Mouse (Mus musculus) frontal cortex, postnatal 25 days (tissue): Measurements from ENCODE around the gene Pdzrn4.

ENCODE experiments used
- DNase-seq, 2 experiments: peaks; one replicate each; pipeline ENCODE4 v3.0.0; 2022; ENCODE audit warnings: low spot score in 2 of 2

Gene Pdzrn4

DNA sequence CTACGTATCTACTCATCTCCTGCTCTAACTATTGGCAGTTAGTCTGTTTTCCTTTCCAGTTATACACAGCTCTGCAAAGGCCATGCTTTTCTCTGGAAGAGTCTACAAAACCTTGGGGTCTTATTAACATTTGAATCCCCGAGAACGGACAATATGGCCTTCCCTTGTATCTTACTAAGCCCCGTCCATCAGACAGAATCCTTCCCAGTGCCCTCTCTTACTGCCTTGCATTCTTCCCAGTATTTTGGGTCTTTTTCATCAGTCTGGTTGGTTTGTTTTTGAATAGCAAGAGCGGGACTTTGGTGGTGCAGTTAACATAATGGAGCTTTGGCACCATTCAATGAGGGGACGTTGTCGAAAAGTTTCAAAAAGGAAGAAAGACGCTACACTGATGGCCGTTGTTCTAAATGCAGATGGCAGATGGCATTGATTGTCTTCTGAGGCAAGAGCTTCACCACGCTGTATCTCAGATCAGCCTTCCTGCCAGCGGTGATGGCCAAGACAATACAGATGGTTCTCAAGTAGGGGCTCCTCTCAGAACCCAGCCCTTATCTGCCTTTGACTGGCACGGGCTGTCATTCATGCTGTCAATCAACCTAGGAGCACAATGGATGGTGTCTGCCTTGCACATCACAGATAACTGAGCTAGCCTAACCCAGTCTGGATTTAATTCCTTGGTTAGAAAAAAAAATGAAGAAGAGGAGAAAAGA lies 98.9 kb downstream of the Pdzrn4 start:
- no peak for DNase-seq

DNA sequence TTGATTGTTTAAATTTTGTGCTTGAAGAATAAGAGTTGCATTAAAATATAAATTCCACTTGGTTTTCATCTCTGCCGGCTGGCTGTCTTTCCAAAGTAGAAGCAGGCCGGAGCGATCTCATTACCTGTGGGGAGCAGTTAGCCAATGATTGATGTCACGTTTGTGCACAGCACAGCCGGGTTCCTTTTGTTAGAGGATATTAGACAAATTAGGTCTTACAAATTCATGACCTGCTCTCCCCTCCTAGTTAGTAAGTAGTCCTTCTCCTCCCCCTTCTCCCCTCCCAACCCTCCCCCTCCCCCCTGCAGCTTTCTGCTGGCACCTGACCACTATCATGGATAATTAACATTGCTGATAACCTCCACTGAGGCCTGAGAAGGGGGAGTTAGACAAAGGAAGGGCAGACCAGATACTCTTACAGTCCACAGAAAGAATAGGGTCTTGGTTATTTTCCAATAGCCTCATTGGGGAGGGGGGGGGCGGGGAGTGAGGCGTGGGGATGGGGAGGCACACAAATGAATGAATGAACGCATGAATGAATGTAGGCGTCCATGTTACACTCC lies 103.7 kb downstream of the Pdzrn4 start:
- DNase-seq: no peak

DNA sequence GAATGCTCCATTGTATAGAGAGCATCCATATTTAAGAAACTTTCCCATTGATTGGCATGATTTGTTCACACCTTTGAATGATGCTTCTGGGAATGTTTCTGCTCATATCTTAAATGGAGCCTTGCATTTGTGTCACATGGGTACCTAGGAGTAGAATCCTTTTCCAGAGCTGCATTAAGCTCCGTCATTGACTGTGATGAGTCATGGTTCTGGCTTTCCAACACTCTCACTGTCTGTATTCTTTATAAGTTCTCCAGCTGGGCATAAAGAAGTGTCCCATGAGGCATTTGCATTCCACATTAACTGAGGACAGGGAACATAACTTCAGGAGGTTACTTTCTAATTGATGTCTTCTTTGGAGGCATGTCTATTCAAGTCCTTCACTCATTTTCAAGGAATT lies 106.1 kb downstream of the Pdzrn4 start:
- DNase-seq: no peak

DNA sequence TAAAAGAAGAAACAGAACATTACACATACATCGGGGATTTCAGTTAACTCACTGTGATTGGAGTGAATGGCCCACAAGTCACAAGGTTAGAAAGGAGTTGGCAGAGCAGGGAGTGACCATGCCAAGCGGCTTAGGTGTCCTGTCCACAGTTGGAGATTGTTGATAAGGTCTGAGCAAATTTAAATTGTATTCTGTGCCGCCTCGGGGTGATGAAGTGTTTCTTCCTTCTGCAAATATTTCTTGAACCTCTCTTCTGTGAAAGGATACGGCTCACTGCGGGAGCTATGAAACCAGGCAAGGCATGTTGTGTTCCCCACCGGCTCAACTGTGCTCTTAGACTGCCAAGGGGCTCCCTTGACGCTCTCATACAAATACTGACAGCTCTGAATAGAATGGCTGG lies 112.7 kb downstream of the Pdzrn4 start:
- DNase-seq: no peak

DNA sequence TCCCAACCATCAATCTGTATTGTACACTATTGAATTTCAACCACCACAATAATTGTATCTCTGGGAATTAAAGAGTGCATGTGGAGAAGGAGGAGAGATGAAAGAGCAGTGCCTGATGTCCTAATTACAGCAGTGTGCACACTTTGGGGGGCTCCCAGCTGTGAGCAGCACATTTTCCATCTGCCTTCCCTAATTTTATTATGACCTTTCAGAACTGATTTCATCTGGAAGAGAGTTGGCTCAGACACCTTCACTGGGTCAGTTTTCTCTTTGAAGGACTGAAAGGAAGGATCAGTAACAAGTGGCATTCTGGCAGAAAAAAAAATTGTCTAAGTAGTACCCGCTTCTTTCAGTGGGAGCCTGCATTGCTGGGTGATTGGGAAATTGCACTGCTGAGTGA lies 119.0 kb downstream of the Pdzrn4 start:
- no peak for DNase-seq

DNA sequence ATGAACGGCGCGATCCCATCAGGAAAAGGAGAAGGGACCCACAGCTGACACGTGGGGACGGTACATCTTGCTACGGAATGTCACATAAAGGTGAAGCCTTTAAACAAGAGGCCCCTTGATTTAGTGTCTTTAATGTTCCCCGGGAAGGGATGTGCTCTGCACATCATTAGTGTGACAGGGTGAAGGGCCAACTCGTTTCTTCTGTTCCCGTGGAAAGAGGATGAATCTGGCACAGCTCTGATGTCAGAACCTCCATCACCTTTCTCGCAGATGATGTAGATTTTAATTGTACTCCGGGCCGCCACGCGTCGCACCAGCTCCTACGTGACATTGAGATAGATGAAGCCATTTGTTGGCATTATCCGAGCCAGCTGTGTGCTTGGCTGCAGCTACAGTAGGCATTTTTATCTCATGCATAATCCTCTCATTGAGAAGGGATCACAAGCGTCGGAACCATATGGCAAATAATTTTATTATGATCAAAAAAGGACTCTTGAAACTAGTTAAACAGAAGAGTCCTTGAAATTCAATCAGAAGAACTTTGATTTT lies 124.1 kb downstream of the Pdzrn4 start:
- DNase-seq: no peak

DNA sequence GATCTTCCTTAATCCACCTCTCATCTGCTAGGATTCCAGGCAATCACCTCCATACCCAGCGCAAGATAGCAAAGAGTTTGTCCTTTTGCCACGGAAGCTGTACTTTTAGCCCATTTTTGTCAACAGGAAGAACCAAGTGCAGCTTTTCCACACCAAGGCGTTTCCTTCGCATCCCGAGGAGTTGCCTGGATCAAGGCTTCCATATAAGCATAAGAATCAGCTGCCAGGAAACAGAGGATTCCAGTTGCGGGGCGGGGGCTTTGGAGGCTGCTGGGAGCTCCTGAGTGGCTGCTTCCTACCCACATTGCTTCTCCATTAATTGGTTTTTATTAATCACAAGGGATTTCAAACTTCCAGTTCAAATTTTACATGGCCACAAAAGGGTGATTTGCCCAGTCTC lies 125.0 kb downstream of the Pdzrn4 start:
- DNase-seq: no peak

DNA sequence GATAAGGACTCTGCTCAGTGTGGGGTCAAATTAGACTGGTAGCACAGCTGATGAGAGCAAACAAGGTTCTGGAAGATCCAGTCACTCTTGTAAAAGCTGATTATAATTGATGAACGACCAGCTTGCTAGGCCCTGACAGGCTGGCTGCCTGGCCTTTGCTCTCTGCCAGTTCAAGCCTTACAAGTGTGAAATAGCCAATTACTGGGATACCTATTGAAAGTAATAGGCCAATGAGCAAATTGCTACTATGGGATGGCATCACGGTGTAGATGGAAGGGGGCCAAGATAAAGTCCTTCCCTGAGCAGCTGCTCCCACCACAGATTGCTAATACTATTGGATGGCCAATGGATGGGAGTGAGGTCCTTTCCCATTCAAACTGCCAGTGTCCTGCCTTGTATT lies 128.2 kb downstream of the Pdzrn4 start:
- no peak for DNase-seq

DNA sequence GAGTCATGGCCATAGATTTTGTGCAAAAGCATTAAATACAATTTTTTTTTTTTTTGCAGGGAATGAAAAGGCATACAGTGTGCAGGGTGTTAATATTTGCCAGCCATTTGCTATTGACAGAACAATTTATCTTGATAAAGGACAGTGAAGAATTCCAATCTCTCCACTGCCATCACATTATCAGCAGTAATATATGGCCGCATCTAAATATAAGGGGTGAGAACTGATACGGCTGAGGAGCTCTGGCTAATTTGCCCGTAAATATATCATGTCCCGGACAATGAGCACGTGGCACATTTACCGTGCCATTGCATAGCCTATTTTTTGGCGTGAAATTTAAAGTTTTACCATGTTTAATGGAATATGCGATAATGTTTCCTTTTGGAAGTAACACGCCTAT lies 128.7 kb downstream of the Pdzrn4 start:
- DNase-seq: no peak

DNA sequence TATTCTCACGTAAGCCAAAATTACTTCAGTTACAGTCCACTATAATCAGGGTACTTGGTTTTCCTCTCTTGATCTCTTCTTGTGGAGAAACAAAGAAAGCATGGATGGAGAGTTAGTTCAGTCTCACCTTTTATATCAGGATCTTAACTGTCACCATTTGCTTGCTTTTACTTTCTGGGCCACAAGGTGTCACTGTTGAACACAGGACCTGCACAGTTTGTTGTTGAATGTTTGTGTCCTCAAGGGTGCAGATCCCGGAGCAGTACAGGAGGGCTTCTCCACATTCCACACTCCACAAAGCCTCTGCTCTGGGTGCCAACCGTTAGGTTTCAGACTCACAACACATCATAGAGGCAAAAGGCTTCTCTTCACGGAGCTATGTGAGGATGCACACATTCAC lies 130.1 kb downstream of the Pdzrn4 start:
- DNase-seq: peak in 1 of 2 experiments; percentile 7

DNA sequence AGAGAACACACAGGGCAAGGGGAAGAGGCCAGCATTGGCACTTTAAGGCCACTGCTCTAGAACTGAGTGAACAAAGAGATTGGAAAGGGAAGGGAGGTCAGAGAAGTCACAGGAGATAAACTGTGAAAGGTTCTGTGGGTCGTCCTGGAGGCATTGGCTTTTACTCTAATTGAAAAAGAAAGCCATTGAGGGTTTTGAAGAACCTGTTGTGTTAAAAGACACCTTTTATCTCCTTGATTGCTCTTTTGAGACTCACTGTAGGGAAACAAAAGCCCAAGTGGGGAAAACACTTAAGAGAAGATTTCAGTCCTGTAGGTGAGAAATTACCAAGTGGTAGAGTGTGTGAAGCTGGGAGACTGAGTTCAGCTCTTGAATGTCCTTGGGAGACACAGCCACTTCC lies 146.6 kb downstream of the Pdzrn4 start:
- no peak for DNase-seq

DNA sequence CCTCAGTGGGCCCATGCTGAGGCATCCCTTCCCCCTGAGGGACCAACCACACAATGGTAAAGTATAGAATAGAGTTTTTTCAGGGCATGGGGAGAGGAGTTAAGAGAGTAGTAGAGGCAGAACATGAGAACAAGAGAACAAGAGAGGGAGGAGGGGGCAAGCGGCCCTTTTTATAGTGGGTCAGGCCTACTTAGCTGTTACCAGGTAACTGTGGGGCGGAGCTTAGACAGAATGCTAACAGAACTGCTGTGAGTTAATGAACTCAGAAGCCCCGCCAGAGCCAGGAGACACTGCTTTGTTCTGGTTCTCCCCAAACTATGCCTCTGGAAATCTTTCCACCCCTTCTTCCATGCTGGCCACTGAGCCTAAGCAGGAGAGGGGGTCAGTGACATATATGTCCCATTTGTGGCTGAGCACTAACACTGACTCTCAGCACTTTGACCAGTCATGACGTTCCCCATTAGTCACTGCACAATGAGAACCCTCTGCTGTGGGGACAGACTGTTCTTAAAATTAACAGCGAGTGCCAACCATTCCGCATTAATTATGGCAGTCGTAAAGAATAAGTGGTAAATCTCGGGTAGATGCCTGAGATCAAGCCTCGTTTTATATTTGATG lies 150.7 kb downstream of the Pdzrn4 start:
- DNase-seq: no peak

DNA sequence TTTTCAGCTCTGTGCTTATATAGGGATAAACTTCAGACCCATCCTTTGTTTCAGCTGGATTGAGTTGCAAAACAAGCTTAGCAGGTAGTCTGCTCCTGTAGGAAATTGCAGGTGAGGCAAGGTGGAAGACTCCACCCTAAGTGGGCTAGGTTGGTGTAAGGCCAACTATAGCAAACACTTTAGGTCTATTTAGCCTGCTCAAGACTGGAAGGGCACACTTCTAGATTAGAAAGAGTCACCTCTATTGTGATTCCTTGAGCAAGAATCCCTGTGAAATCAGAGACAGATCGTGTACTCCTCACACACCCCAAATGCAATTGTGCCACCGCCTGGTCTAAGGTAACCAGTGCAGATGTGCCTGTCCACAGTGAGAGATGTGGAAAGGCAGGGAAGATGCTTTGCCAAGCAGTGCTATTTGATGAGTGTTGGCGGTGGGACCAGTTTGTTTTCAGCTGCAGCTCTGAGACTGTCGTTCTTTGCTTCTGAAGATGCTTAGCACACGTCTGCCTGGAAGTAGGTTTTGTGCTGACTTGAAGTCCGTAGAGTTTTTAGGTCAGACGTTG lies 158.4 kb downstream of the Pdzrn4 start:
- no peak for DNase-seq

DNA sequence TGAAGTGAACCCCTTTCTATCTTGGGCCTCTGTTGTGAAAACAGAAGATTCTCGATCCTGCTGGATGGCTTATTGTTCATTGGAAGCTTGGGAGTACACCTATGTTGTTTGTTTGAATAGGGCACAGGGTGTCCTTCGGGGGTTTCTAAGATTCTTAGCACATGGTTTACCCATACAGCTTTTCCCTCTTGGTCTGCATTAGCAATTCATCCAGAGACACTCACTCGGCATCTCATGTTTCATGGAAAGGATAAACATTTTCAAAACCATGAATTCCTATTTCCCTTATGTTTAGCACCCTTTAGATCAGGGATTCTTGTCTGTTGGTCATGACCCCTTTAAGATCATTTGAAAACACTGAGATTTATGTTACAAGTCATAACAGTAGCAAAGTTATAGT lies 159.0 kb downstream of the Pdzrn4 start:
- DNase-seq: no peak

DNA sequence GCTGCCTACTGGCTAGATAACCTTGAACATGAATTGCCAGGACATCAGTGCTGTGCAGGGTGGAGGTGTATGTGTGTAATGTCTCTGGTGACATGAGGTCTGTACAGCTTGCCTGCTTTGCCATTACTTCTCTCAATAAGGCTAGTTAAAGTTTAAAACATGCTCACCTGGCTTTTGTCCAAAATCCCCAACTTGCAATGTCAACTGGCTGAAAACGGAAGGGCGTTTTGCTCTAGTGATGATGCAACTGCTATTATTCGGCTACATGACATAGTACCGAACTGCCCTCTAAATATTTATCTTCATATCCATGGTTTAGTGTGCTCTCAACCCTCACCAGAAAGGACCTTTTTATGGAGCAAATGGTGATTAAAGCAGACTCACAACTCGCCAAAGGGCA lies 161.9 kb downstream of the Pdzrn4 start:
- no peak for DNase-seq

DNA sequence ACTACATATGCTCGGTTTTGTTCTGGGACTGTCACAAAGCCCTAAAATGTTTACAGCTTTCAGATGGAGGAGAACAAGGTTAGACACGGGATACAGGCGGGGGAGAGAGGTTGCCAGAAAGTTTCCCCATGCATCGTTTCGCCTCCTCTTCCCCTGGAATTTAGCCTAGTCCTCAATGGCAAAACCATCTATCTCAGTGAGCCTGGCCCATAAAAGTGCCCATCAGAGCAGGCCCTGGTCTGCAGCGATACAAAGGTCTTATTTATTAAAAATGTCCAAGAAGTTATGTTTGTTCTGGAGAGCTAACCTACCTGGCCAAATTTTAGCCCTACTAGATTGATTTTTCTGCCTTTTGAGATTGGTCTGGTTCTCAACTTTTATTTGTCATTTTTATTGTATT lies 165.5 kb downstream of the Pdzrn4 start:
- DNase-seq: no peak

DNA sequence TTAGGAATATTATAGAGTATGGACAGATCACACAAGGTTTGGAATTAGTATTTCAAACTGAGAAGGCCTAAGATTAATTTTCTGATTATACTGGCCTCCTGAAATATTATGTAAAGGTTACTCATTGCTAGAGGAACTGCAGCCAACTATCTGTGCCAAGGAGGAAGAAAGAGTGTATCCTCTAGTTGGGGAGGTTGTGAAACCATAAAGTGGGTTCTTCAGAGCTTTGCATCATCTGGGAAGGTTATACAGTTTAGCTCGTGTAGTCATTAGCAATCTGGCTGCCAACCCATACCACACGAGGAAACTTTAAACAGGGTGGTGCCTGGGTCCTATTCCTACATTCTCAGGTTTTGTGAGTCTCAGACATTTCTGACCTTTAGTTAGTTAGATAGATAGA lies 166.9 kb downstream of the Pdzrn4 start:
- no peak for DNase-seq

DNA sequence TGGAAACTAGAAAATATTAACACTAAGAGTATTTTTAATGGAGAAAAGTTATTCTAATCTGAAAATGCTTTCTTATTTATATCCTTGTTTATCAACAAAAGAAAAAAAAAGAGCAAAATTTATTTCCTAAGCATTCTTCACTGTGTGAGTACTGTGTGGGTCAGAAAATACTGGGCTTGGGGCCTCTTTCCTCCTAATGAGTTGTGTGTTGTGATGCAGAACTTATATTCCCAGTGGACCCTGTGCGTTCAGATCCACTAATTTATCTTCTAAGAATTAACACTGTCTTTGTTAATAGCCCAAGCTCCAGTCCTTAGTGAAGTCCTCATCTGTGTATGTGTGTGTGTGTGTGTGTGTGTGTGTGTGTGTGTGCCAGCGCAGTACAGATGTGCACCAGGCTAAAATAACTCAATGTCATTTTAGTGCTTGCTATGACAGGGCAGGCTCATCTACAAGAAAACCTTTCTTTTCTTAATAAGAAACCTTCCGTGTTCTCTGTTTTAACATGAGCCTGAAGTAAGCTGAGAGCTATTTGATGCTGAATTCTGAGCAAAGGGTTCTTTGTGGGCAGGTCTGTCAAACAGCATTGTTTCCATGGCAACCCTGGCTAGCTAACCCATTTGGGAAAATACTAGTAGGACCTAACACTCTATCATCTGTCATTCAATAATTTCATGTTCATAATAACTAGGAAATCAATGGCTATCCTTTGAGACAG lies 174.0 kb downstream of the Pdzrn4 start:
- DNase-seq: no peak

DNA sequence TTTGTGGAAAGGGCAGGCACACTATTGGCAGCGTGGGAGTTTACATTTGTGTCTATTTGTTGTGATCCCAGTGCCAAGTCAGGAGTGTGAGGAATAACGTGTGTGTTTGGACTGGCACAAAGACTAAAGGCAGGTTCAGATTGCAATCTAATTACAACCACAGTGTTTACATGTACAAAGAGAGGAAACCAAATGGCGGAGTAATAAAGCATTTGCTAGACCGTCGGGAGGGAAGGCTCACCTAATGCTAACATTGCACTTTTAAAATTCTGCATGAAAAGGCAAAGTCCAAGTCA lies 174.5 kb downstream of the Pdzrn4 start:
- no peak for DNase-seq

DNA sequence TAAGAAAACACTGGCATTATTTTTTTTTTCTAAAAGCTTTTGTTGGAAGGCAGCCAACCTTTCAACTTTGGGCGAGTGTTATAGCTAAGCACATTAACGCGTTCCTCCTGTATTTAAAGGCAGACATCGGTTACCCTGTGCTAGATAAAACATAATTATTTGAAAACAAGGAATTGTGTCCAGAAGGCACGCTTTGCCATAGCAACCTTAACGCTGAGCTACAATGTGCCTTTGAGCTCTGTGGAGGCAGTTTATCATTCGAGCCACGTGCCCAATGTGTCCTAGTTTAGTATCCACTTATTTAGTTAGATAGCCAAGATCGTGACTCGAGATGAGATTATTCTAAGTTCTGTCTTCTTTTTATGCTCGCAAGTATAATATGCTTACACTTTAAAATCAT lies 180.8 kb downstream of the Pdzrn4 start:
- no peak for DNase-seq

DNA sequence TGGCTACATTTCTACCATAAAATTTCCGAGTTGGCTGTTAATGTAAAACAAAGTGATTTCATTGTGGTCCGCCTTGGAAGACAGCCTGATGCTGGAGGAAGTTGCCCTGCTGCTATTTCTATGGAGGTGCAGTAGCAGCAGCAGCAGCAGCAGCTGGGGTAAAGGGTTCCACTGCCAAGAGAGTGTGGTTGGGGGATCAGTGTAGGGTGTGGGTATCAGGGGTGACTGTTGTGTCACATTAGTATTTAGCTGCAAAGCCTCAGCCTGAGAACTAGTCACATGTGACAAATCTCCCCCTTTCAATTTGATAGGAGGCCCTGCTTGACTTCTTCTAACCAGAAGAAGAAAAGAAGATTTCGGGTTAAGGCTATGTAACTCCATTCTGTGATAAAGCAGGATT lies 183.5 kb downstream of the Pdzrn4 start:
- DNase-seq: no peak

DNA sequence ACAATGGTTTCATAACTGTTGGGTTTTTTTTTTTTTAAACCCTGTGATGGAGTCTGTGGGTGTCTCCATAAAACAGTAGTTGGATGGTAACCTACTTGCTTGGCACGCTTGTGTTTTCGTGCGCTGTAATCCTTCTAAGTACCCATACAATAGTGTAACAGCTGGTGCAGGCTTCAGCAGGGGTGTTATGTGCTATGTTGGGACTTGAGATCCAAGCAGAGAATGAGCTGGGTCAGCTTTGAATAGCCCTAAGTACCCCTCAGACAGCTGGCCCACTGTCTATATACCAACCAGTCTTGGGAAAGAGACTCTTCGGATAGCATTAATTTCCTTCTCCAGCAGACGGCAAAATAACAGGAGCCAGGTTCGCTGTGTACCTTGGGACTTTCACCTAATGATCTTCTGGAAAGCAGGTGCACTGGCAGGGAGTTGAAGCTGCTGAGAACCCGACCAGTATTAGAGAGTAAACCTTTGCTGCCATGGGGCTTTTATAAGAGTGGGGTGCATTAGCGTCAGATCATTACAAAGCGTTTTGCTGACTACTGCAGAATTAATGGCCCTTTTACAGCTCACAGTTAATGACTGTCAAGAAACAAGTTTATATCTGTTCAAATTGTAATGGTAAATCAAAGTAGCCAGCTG lies 184.2 kb downstream of the Pdzrn4 start:
- DNase-seq: no peak
